Mouse (Mus musculus) Muller cell, postnatal 12 days (primary cell): ENCODE measurements at regions not wholly inside any gene's neighbourhood (a gene's known extent, or its start where the extent isn't known, plus 50 kb on each side); places are given as distances from the start of the nearest gene placed in this dataset.

Source experiments
- DNase-seq: peaks from one replicate; pipeline ENCODE4 v3.0.0-alpha.2; 2015; ENCODE audit errors: inconsistent ontology term

- no peak for DNase-seq
Observed at GRCm38 (mm10) chr3:52196936-52197246, 71.2 kb upstream of the Foxo1 start.

GRCm38 (mm10) chr3:52197982-52198750 lies 70.0 kb upstream of the Foxo1 start:
- peak; percentile 69 for DNase-seq

- DNase-seq: no peak
Observed at GRCm38 (mm10) chr3:52198751-52199738, 69.1 kb upstream of the Foxo1 start.

DNA sequence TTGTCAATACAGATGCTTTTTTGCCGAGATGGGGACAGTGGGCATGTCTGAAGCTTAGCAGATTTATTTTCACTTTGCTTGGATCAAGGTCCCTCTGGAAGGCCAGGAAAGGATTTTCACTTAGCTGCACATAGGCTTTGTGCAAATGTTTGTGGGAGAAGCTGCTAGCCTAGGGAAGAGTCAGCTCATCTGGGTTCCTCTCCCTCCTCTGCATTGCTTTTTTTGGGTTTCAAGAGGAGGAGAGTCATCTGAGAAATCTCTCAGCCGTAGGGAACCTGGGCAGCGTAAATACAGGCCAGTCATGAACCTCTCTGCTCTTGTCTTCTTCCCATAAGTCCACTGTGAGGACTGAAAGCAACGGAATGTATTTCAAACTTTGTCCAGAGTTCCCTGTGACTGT lies 68.0 kb upstream of the Foxo1 start:
- DNase-seq: no peak

GRCm38 (mm10) chr3:52210556-52211302 lies 57.4 kb upstream of the Foxo1 start:
- DNase-seq: no peak

DNA sequence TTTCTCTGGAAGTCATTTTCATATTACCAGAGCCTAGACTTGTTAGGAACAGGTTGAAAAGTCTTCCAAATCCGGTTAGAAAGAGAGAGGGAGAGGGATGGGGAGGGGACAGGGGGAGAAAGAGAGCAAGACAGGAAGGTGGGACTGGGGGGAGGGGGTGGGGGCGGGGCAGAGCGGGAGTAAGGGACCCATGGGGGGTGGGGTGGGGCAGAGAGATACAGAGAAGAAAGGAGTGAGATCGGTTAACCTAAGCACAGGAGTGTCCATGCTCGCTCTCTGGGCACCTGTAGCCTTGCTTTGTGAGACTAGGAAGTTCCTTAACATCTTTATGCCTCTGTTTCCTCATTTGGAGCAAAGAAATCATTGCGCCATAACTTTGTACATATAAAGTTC lies 56.8 kb upstream of the Foxo1 start:
- no peak for DNase-seq

DNA sequence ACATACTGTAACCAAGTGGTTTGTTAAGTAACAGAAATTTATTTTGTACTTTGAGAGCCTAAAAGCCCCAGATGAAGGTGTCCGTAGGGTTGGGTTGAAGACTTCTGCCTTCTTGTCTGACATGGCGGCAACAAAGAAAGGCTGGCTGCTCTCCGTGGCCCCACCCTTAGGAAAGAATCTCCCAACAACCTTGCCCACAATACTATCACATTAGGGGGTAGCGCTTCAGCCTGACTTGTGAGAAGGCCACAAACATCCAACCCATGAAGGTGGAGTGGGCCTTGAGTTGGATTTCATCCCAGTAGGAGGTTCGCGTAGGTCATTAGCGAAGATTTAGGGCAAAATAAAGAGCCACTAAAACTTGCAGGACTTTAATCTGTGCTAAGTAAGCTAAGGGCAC lies 54.0 kb upstream of the Foxo1 start:
- no peak for DNase-seq

DNA sequence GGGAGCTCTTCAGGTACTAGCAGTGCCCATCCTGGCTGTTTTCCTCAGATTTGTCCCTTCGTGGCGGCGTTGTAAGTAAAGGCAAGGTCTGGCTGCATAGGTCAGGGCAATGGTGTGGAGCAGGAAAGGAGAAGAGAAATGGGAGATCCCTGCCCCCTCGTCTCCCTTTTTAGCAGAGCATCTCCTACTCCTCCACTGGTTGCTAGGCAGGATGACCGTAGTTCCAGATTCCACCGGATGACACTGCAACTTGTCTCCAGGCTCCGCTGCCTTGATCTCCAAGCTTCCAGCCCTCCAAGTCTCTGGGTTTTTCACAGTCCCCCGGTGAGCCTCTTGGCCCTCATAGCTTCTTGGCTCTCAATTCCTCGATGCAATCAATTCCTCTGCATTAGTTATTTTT lies 53.1 kb upstream of the Foxo1 start:
- no peak for DNase-seq
